Mouse (Mus musculus) embryonic facial prominence, embryonic 11.5 days (tissue): ENCODE measurements around the gene P2ry6. TPM values are rescaled to one million over a fixed set of nuclear protein-coding genes. Genes with fewer than 3 reads are reported as not detected.
A peak's percentile ranks its signal among the peaks of the same experiment; 100 is the strongest.

Experiments used
- ATAC-seq: fragments of 200-750 bp; cut with Nextera tagmentation; replicated peaks from 2 replicates; pipeline ENCODE4 v1.8.0; 2017; ENCODE audit warnings: low read depth; ENCODE audit not compliant: insufficient number of reproducible peaks, low FRiP score, low TSS enrichment
- DNase-seq: peaks from one replicate; pipeline ENCODE4 v3.0.0-alpha.2; 2015; ENCODE audit warnings: low spot score
- H3K27ac ChIP-seq: fragments of 300-500 bp; sonication (generic); replicated peaks from 2 replicates; pipeline ENCODE4 v1.5.1; 2014; ENCODE audit warnings: mild to moderate bottlenecking, low read depth, low read length, control low read depth
- H3K27me3 ChIP-seq: fragments of 300-500 bp; sonication (generic); 2 replicates; pipeline ENCODE4 v1.6.1; 2014; ENCODE audit warnings: mild to moderate bottlenecking, low read length, moderate library complexity, mixed read lengths; ENCODE audit not compliant: control insufficient read depth, insufficient read depth
- H3K36me3 ChIP-seq: fragments of 300-500 bp; sonication (generic); replicated peaks from 2 replicates; pipeline ENCODE4 v1.6.1; 2014; ENCODE audit warnings: low read depth, mild to moderate bottlenecking, low read length, moderate library complexity, mixed read lengths; ENCODE audit not compliant: control insufficient read depth, insufficient read depth
- H3K4me1 ChIP-seq: fragments of 300-500 bp; sonication (generic); 2 replicates; pipeline ENCODE4 v1.6.1; 2014; ENCODE audit warnings: low read length, mixed read lengths; ENCODE audit not compliant: control insufficient read depth, insufficient read depth
- H3K4me2 ChIP-seq: fragments of 300-500 bp; sonication (generic); 2 replicates; pipeline ENCODE4 v1.6.1; 2014; ENCODE audit warnings: low read depth, mild to moderate bottlenecking, control low read depth, low read length, moderate library complexity
- H3K4me3 ChIP-seq: fragments of 300-500 bp; sonication (generic); 2 replicates; pipeline ENCODE4 v1.5.1; 2014; ENCODE audit warnings: low read depth, low read length, control low read depth
- H3K9ac ChIP-seq: fragments of 300-500 bp; sonication (generic); replicated peaks from 2 replicates; pipeline ENCODE4 v1.6.1; 2014; ENCODE audit warnings: mild to moderate bottlenecking, control low read depth, low read length
- H3K9me3 ChIP-seq: fragments of 300-500 bp; sonication (generic); replicated peaks from 2 replicates; pipeline ENCODE4 v1.6.1; 2016; ENCODE audit warnings: mild to moderate bottlenecking, low read length, inconsistent platforms, mixed read lengths; ENCODE audit not compliant: control insufficient read depth
- WGBS: fragments of 180-500 bp; shearing (Covaris S2); extraction: QIAGEN DNeasy Blood & Tissue Kit; methylation state at CpG from one replicate; pipeline ENCODE4 v1.1.7; 2014; 5-methylcytosine and 5-hydroxymethylcytosine counted together
- polyA plus RNA-seq: library from polyadenylated mRNA; unstranded; fragments of >200 nt; fragmentation: Nextera tagmentation; extraction: Ambion mirVana; gene quantifications from 2 replicates; pipeline ENCODE4 v1.2.1, GENCODE M21; 2014

The P2ry6 gene
- polyA plus RNA-seq, 1 experiment from 2014 or later = 1.8 TPM

- no peaks in the 10 kb centered on the region; the same call in 1 of the 2 replicates for H3K4me1 ChIP-seq
- no peaks in the 10 kb centered on the region for H3K36me3 ChIP-seq
- no peak overlapping the region for H3K27ac ChIP-seq
- H3K9ac ChIP-seq = no peak overlapping the region
- 48% methylated on average over 2 of the region's 2 CpGs for WGBS
- H3K4me2 ChIP-seq = no peak overlapping the region
- ATAC-seq = no peak
- no peak for DNase-seq
- H3K4me3 ChIP-seq = no peak overlapping the region
- H3K9me3 ChIP-seq = no peaks in the 10 kb centered on the region
- H3K27me3 ChIP-seq = peaks cover 12% of the 10 kb centered on the region
Measured at GRCm38 (mm10) chr7:100979175-100979574, 4.7 kb upstream of the P2ry6 start.

GRCm38 (mm10) chr7:100978171-100978570, 3.7 kb upstream of the P2ry6 start:
- no peak overlapping the region for H3K4me3 ChIP-seq
- H3K36me3 ChIP-seq = no peaks in the 10 kb centered on the region
- no peak overlapping the region for H3K27ac ChIP-seq
- H3K4me2 ChIP-seq = no peak overlapping the region
- DNase-seq (no peak), ATAC-seq (no peak)
- H3K4me1 ChIP-seq = no peaks in the 10 kb centered on the region; the same call in 1 of the 2 replicates
- WGBS = 85% methylated on average over 5 of the region's 5 CpGs
- H3K9ac ChIP-seq = no peak overlapping the region
- H3K9me3 ChIP-seq = no peaks in the 10 kb centered on the region
- peaks cover 22% of the 10 kb centered on the region for H3K27me3 ChIP-seq

DNA sequence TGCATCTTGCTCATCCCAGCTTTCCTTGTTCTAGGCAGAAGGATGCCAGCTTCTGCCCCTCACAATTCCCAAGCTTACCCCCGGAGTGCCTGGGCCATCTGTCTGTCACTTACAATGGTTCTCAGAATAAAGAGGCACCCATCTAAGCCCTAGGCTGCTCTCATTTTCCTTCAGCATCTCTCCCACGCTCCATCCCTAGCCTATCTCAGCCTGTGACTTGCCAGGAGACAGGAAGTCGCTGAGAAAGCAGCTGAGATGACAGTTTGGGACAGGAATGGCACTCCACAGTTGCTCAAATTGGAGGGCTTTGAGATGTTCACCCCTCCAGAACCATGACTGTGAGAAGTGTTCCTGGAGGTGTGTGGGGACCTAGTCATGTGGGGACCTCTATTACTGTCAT, 1.6 kb downstream of the P2ry6 start:
- peaks cover 27% of the 10 kb centered on the region for H3K27me3 ChIP-seq
- 36% methylated on average over 3 of the region's 3 CpGs for WGBS
- ATAC-seq = no peak

GRCm38 (mm10) chr7:100968874-100969659, 5.4 kb downstream of the P2ry6 start:
- H3K4me3 ChIP-seq = no peak overlapping the region
- H3K9me3 ChIP-seq = no peaks in the 10 kb centered on the region
- WGBS = 81% methylated on average over 10 of the region's 10 CpGs
- no peak overlapping the region for H3K4me2 ChIP-seq
- H3K9ac ChIP-seq = no peak overlapping the region
- no peak for ATAC-seq
- no peak overlapping the region for H3K27ac ChIP-seq
- no peaks in the 10 kb centered on the region; the same call in 1 of the 2 replicates for H3K4me1 ChIP-seq
- H3K27me3 ChIP-seq = peaks cover 13% of the 10 kb centered on the region
- no peak for DNase-seq
- no peaks in the 10 kb centered on the region for H3K36me3 ChIP-seq

More for the DNA sequence above, 1.6 kb downstream of the P2ry6 start:
- Histone ChIP-seq H3K4me3 (no peak overlapping the region), H3K9ac (no peak overlapping the region), H3K4me1 (no peaks in the 10 kb centered on the region; the same call in 1 of the 2 replicates), H3K9me3 (no peaks in the 10 kb centered on the region), H3K36me3 (no peaks in the 10 kb centered on the region), H3K4me2 (no peak overlapping the region), H3K27ac (no peak overlapping the region)
- no peak for DNase-seq

DNA sequence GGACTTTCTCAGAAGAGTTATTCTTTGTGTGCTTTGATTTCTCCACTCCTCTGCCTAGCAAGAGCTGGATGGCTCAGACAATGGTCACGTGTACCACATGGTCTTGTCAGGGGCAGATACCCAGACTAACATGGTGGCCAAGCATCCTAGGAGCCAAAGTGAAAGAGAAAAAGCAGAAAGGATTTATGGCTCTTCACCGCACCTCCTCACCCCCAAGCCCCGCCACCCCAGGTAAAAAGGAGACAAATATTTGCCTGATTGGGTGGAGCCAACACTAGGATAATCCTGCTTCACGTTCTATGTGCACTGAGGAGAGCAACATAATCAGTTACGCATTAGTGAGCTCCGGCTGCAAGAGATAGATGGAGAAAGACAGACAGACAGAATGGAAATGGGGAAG, 6.1 kb downstream of the P2ry6 start:
- H3K27me3 ChIP-seq = peaks cover 7% of the 10 kb centered on the region
- H3K4me1 ChIP-seq = no peaks in the 10 kb centered on the region
- H3K4me2 ChIP-seq = no peak overlapping the region
- no peak overlapping the region for H3K4me3 ChIP-seq
- H3K9ac ChIP-seq = no peak overlapping the region
- 85% methylated on average over 6 of the region's 6 CpGs for WGBS
- no peak overlapping the region for H3K27ac ChIP-seq
- no peak for DNase-seq
- ATAC-seq = no peak
- H3K9me3 ChIP-seq = no peaks in the 10 kb centered on the region
- no peaks in the 10 kb centered on the region for H3K36me3 ChIP-seq

DNA sequence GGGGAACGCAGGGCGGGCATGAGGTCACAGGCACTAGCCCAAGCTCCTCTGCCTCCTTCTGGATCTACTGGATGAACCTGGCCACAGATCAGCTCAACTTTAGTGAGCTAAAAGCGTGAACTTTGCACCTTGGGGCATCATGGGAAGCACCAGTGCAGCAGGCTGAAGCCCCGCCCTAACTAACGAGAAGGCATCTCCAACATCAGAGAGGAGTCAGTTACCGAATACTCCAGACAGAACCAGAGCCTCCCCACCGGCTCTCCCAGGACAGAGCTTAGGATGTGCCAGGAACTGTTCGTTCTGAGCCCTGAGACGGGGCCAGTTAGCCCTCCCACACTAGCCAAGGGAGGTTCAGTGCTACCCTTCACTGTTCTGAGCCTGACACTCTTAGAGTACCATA, 6.6 kb downstream of the P2ry6 start:
- no peak overlapping the region for H3K4me2 ChIP-seq
- H3K9me3 ChIP-seq = no peaks in the 10 kb centered on the region
- no peak overlapping the region for H3K9ac ChIP-seq
- ATAC-seq = no peak
- 75% methylated on average over 9 of the region's 9 CpGs for WGBS
- H3K27me3 ChIP-seq = peaks cover 2% of the 10 kb centered on the region
- H3K27ac ChIP-seq = no peak overlapping the region
- no peaks in the 10 kb centered on the region for H3K4me1 ChIP-seq
- H3K36me3 ChIP-seq = no peaks in the 10 kb centered on the region
- DNase-seq = no peak
- no peak overlapping the region for H3K4me3 ChIP-seq

DNA sequence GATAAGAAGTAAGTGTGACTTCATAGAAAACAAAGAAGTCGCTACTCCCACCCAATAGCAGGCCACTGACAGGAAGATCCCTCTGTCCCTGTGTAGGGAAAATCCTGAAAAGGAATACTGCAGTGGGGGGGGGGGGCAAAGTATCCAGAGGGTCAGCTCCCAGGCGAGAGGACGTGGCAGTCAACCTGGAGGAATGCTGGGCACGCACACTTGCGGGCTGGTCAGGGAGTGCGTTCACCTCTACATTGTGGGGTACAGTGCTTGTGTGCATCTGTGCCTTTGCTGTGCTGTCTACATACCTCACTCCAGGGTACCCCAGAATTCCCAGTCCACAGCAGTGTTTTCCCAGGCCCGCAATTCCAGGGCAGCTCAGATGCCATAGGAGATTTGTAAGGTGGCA, 8.4 kb downstream of the P2ry6 start:
- 79% methylated on average over 7 of the region's 7 CpGs for WGBS
- Histone ChIP-seq H3K9me3 (no peaks in the 10 kb centered on the region), H3K27me3 (no peaks in the 10 kb centered on the region), H3K4me3 (no peak overlapping the region), H3K4me1 (no peaks in the 10 kb centered on the region), H3K36me3 (no peaks in the 10 kb centered on the region), H3K27ac (no peak overlapping the region), H3K9ac (no peak overlapping the region), H3K4me2 (no peak overlapping the region)
- ATAC-seq (no peak), DNase-seq (no peak)

DNA sequence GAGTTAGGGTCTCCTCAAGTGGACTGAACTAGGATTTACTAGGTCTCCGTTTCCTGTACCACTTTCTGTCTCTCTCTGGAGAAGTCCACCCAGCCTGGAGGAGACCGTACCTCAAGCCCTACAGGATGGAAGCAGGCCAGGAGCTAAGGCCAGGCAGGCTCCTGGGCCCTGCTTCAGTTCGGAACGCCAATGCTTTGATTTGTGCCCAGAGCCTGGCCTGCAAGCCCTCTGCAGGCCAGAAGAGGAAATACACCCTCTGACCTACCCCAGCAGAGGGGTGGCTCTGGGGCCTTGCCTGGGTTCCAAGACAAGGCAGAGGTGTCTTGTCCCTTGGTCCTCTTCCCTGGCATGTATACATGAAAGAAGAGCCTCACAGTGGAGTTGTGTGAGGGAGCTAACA, 9.4 kb downstream of the P2ry6 start:
- 21% methylated on average over 4 of the region's 4 CpGs for WGBS
- H3K9me3 ChIP-seq = no peaks in the 10 kb centered on the region
- H3K27me3 ChIP-seq = no peaks in the 10 kb centered on the region
- no peaks in the 10 kb centered on the region for H3K4me1 ChIP-seq
- no peak overlapping the region for H3K27ac ChIP-seq
- no peak overlapping the region for H3K9ac ChIP-seq
- ATAC-seq (no peak), DNase-seq (peak; percentile 61)
- H3K4me3 ChIP-seq = no peak overlapping the region
- H3K36me3 ChIP-seq = no peaks in the 10 kb centered on the region
- H3K4me2 ChIP-seq = no peak overlapping the region
